Mouse (Mus musculus) CD4-positive, CD25-positive, alpha-beta regulatory T cell, adult 4 months (primary cell): ENCODE results near the gene Gm49486. TPM values are rescaled to one million over a fixed set of nuclear protein-coding genes. Genes with fewer than 3 reads are reported as not detected.
A peak's percentile ranks its signal among the peaks of the same experiment; 100 is the strongest.
"Not testable (repeated sequence)": the region's sequence is repeated elsewhere in the genome, so short reads cannot be mapped to it uniquely, and the experiment has no call there.

Source experiments
- ATAC-seq: one replicate; pipeline ENCODE4 v1.8.0; 2017
- polyA plus RNA-seq, 2 experiments: library from polyadenylated mRNA; unstranded; fragments of 100-300 nt; shearing (Covaris generic); gene quantifications; one replicate each; pipeline ENCODE4 v1.2.1; 2017

Gene Gm49486
- under 1 TPM in 1 of 2 experiments, not detected in 1; 0.52 TPM for polyA plus RNA-seq

DNA sequence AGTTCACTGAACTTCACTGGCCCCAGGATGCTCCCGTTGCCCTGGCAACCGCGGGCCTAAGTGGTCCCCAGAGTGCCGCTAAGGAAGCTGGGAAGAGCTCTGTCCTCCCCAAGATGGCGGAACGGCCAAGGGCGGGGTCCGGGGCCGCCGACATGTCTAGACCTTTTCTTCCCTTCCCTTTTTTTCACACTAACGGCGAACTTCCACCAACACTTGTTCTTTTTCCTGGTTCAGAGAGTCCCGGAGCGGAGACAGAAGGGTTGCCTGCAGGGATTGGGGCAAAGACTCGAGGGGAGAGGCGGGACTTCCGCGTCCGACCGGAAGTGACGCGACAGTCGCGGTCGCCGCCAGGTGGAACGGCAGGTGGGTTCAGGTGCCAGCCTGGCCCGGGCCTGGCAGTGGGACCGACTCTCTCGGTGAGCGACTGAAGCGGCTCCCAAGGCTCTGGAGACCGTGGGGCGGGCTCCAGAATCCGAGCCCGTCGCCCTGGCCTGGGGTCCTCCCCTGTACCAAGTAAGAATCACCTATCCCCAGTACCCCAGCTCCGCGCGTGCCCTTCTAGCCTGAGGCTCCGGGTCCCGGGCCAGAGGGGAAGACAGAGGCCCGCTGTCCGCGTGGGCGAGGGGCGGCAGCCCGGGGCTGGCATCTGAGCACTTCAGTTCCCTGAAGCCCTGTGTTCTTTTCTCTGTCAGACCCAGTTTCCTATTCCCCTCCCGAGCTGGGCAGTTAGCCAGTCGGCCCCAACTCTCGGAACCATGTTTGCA, at the start of gene Gm49486, which contains the start of gene Pick1:
Gm49486 (plus strand) TSS at position 334 of the 764 bp plus-strand sequence.
Pick1 (plus strand) TSS at position 116 of the 764 bp plus-strand sequence.
- ATAC-seq: peak; percentile 87

DNA sequence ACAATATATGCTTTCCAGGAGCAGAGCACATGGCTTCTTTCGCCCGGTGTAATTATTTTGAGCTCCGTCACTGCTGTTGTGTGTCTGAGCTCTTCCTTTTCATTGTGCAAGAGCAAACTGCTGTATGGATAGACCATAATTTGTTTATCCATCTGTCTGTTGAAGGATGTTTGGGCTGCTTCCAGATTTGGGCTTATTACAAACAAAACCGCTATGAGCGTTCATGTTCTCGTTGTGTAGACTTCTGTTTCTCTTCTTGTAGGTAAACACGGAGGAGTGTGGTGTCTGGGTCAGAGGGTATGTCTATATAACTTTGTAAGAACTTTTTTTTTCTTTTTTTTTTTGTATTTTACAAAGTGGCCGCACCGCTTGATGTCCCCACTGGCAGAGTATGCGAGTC, 44.0 kb upstream of the Gm49486 start:
- ATAC-seq: no peak

DNA sequence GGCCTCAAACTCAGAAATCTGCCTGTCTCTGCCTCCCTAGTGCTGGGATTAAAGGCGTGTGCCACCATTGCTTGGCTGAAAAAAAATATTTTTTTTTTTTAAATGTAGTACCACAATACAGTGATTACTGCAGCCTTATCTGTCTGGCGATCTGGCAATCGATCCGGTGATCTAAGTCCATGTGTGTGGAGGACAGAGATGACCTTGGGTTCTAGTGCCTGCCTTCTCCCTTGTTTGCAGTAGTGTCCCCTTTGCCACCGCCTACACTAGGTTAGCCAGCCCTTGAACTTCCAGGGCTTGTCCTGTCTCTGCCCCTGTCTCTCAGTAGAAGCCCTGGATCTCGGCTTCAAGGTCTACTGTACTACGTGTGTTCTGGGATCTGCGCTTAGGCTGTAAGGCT, 41.4 kb upstream of the Gm49486 start:
- ATAC-seq: no peak

DNA sequence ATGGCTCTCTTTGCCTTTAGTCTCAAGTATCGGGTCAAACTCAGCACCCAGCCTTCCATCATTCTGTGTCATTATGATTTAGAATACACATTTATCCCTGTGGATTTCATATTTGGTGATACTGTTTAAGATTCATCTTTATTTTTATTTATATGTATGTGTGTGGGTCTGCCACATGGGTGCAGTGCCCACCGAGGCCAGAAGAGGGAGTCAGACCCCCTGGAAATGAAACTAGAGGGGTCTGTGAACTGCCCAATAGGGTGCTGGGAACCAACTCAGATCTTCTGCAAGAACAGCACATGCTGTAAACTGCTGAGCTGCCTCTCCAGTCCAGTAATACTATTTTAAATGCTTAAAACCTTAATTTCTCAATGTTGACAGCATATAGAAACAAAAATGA, 37.8 kb upstream of the Gm49486 start:
- ATAC-seq: no peak

DNA sequence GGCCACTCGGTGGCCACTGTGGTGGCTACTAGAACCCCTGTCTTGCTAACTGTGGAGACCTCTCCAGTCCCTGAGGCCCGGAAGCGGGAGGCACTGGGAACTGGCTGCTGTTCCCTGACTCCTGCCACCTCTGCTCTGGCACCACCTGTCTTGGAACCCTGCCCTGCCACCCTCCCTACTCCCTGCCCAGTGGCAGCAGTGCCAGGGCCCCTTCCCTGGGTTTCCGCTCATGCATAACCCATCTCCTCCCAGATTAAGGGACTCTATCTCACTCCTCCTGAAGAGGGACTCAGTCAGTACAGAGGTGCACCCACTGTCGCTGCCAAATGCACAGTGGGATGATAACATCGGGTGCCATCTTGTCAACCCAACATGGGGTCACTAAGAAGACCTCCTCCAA, 36.7 kb upstream of the Gm49486 start:
- no peak for ATAC-seq

DNA sequence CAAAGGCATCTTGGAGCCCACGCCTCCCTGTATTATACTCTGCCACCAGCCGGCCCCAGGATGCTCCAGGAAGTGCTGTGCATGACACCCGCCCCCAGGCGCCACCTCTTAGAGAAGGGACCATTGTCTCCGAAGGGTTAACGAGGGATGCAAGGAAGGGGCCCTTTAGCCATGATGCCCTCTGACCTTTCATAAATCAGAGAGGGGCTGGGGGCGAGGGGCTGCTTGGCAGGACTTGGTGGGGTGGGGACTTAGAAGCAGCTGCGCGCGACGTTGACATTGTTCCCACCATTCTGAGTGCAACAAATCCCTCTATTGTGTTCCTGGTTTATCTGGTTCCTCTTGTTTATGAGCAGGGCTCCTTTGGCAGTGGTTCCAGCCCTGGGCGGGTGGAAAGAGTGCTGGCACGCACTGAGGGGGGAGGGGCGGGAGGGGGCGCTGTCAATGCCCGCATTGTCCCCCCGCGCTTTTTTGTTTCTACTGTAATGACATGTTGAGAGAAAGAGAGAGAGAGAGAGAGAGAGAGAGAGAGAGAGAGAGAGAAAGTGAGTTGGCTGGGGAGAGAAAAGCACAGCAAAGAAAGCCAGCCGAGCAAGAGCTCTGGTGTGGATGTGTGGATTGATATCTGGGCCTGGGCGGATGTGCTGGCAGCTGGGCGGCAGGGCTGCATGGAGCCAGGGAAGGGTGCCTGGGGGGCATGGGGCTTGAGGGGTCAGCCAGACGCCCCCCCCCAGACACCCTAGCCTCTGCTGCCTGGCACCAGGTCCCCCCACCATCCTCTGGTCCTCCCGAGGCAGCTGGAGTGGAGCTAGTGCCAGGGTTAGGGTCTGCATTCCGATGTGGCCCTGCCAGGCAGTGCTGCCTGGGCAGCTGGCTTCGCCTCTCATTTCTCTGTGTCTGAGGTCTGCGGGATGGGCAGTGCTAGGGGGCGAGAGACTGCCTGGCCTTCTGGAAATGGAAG, 36.0 kb upstream of the Gm49486 start:
- ATAC-seq: no peak

DNA sequence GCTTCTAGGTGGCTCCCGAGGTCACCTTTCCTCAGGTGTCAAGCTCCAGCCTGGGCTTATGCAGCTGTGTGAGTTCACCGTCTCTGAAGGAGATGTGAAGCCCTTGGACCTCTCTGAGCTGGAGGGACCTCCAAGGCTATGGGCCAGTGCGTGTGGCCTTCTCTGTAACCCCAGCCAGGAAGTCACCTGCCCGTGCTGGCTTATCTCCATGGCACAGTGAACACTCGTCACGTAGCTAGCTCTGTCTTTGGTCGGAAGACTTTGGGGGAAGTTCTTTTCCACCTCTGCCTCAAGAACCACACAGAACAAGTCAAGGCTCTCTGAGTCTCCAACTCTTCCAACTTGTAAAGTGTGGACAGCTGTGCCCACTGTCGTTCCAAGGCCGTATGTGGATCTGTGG, 35.1 kb upstream of the Gm49486 start:
- no peak for ATAC-seq

DNA sequence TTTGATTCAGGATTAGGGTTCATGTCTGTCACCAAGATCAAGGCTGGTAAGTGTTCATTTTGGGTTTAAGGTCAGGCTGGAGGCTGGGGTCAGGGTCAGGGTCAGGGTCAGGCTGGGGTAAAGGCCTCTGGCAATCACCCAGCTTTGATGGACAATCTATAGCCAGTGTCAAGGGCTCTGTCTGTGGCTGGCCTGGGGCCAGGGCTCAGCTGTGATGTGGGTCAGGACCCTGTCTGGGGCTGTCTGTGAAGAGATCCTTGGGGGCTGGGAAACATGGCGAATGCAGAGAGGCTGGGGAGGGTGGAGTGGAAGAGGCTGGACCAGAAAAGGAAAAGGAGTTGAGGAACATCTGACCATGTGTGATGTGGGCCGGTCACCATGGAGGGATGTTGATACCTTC, 34.2 kb upstream of the Gm49486 start:
- no peak for ATAC-seq

DNA sequence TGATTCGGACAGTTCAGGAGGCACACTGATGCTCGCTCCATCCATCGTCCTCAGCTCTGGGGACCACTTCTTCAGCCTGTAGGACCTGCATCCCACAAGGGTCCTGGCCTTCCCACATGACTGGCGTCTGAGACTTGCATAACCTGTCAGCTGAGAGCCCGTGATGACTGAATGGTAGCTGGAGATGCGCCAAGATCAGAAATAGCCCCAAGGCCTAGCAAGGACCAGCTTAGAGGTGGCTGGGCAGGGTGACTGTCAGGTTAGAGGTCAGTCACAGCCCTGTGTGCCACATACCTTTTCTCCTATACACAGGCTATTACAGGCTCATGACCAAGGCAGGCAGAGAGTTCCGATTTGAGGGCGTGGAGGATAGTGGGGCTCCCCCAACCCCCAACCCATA, 33.7 kb upstream of the Gm49486 start:
- ATAC-seq: no peak

DNA sequence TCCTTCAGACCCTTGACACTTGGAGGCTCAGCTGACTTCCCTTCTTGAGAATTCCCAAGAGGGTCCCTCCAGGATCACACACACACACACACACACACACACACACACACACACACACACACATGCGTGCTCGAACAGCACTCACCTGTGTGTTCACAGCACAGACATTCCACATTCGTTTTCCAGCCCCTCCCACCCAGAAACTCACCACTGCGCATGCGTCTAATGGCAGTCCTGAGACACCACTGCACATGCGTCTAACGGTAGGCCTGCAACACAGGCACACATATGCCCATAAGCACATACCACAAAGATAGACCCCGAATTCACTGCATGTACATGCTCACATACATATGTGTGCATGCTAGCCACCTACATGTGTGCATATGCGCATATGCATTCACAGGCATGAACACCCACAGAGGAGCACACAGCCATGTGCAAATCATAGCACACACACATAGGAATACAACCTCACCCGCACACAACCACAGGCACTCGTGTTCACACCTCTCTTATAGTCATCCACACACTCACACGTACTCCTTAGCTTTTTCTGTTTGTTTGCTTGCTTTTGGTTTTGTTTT, 29.7 kb upstream of the Gm49486 start:
- ATAC-seq: no peak

DNA sequence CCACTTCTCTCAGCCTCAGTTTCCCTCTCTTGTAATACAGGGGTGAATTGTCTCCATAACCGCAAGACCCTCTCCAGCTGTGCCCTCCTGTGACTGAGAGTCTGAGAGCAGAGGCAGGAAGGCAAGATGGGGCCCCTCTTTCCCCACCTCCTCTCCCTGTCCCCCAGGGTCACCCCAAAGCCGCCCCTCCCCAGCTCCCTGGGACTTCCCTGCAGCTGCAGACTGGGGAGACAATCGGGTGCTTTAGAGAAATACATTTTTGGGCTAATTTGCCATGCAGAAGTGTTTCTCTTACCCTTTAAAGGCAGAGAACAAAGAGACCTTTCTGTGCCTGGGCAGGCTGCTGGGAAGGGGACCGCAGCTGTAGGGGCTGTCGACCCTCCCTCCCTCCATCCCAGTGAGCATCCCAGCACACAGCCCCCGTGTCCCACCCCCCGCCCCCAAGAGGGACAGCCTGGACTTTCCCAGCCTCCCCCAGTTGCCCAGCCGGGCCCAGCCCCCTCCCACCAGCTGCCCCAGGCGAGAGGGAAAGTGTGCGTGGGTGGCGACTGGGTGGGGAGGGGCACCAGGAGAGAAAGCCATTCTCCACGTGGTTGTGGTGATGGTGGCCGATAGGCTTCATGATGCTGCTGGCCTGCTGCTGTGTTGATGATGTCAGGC, 27.6 kb upstream of the Gm49486 start:
- ATAC-seq: no peak

DNA sequence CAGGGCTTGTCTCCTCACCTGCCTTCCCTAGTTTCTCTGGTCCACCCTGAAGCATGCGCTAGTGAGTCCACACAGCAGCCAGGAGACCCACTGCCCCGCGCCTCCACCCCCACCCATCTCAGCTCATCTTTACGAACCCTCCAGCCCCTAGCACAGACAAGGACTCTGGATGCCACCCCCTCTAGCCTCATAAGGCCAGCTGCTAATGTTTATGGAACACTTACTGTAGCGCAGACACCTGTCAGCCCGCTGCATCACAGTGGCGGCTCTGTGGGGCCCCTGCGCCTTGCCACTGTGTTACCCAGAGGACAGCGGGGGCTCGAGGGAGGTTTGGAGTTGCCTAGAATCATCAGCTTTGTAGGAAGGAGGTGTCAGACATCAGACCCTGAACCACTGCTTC, 26.6 kb upstream of the Gm49486 start:
- ATAC-seq: no peak

DNA sequence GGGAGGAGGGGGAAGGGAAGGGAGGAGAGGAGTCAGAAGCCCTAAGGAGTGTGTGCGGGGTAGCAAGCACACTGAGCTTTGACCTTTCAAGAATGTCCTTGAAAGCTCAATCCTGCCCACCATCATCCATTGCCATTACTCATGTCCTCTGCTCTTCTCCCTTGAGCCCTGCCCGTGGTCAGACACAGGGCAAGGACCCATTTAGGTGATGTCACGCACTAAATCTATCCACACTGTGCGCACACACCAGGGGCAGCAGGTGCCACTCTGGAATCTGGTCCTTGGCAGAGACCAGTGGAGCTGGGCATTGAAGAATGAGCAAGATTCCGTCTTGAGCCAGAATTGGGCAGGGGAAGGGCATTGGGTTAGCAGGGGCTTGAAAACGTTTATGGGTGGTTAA, 21.0 kb upstream of the Gm49486 start:
- no peak for ATAC-seq

DNA sequence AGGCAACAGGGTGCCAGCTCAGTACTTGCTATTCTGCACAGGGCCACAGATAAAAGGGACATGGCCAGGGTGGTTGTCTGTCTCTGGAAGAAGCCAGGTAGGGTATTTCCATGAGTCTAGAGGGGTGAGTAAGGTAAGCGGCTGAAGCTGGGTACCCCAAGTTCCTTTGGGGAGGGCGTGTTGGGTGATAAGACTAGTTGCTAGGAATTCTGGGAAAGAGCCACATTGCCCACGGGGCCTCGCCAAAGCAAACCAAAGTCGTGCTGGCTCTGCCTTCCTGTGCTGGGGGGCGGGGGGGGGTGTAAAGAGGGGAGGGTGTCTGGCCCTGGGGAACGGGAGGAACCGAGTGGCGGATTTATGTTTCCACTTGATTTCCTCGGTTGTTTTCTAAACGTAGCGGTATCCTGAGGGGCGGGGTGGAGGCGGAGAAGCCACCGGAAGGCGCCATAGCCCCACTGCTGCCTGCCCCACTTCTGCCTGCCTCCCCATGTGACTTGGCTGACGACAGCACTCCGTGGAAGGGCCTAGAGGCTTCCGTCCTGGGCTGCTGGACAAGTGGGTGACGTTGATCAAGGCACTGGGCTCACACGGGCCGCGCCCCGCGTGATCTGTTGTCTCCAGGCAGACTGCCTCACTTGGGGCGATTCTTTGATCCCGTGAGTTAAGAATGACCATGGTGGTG, 20.3 kb upstream of the Gm49486 start:
- ATAC-seq: peak; percentile 98

DNA sequence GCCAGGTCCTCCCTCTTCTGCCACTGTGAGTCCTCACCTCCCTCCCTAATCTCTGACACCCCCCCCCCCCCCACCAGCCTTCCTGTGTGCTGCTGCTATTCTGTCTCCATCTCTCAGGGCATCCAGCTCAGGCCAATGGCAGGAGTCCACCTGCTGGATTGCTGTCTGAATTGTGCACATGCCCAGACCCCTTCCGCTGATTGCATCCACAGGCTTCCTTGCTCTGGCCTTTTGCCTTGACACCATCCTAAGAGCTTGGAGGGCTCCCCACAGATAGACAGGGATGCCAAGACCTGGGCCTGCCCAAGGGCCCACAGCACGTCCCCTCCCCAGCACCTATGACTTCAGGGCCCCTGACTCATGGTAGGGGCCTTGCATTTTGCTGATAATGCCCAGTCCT, 18.8 kb upstream of the Gm49486 start:
- ATAC-seq: no peak

DNA sequence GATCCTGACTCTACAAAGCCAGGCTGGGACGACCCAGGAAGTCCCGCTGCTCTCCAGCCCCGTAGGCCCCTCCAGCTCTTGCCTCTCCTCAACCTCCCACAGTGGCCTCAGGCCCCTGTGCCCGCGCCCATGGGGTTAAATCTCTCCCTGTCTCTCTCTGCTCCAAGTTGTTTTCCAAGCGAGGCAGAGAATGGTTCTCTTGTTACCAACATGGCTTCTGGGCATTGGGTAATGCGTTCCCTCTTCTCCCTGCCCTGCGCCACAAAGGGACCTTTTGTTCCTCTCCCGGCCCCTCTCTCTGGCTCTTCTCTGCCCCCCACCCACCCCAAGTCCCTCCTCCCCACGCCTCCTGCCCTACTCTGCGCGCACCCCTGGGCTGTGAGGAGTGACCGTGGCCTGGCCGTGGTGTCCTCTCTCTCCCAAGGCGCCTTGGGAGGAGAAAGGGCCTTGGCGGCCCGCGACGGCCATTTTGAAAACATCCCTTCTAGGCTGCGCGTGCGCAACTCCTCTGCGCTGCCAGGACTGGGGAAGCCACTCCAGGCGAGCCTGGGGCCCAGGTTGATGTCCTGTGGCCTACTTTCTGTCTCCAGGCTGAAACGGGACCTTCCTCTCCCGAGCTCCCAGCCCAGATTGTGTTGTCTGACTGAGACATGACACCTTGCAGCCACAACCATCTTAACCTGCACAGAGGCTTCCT, 16.3 kb upstream of the Gm49486 start:
- no peak for ATAC-seq

DNA sequence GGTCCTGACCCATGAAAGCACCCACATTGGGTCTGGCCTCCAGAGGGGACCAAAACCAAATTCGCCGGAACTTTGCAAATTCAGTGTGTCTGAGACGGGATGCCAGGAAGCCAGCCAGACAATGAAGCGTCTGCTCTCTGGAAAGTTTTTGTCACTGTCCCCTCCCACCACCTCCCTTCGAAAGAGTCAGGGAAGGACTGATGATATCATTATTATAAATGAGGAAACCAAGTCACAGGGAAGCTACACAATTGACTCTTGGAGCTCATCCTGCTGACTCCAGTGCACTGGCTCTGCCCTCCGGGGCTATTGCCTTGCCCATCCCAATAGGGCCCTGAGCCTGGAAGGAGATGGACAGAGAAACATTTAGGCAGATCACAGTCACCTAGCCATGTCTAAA, 15.6 kb upstream of the Gm49486 start:
- ATAC-seq: no peak

DNA sequence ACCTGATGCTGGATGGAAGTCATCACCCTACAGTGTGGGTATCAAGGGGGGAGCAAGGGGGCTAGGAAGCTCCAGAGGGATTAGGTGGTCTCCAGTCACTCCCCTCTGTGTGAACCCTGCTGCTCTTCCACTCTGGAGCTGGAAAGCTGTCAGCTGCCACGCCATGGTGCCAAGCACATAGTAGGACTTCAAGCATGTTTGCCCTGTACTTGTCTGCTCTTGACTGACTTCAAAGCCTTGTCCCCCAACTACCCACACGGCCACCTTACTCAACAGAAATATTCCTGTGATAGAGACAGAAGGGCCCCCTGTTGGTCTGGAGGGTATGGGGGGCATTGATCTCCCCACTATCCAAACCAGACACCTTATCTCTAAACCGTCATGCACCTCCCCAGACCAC, 13.0 kb upstream of the Gm49486 start:
- ATAC-seq: no peak

DNA sequence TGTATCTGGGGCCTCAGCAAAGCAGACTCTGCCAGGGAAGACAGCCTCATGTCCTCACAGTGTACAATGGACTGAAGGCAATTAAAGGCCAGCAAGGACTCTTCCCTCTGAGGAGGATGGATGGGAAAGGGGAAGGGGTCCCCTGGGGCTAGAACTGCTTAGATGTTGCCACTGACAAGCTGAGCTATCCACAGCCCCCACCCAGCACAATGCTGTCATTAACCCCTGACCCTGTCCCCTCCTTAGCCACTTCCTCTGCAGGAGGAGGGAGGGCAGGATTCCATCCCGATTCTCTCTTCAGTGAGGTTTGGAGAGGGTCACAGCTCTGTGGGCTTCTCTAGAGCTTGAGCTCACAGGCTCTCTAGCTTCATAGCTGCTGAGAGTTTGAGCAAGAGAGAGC, 9.6 kb upstream of the Gm49486 start:
- ATAC-seq: no peak

DNA sequence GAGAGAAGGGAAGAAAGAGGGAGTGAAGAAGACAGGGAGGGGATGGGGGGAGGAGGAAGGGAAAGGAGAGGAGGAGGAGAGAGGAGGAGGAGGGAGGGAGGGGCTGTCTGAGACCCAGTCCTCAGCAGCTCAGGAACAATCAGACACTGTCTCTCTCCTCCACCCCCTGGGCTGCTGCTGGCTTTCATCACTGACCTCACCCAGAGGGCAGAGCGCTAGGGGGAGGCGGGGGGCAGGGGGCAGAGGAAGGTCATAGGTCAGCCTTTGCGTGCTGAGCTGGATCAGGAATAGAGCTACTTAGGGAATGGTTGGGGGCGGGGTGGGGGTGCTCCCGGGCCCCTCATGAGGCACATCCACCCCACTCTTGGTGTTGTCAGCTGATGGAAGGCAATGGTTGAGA, 5.5 kb upstream of the Gm49486 start:
- no peak for ATAC-seq

DNA sequence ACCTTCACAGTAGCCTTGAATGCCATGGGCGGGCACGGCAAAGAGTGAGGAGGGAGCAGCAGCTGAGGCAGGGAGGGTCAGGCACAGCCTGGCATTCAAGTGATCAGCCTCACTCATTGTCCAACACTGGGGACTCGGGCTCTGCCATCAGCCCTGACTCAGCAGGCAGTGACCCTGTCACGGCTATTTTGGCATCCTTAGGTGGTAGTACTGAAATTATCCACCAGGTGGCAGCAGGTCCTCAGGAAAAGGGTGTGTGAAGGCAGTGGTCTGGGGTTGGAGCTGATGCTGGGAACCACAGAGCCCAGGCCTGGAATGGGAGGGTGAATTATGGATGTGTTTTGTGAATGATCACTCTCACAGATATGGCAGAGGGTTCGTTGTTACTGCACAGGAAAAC, 4.5 kb upstream of the Gm49486 start:
- peak; percentile 46 for ATAC-seq

DNA sequence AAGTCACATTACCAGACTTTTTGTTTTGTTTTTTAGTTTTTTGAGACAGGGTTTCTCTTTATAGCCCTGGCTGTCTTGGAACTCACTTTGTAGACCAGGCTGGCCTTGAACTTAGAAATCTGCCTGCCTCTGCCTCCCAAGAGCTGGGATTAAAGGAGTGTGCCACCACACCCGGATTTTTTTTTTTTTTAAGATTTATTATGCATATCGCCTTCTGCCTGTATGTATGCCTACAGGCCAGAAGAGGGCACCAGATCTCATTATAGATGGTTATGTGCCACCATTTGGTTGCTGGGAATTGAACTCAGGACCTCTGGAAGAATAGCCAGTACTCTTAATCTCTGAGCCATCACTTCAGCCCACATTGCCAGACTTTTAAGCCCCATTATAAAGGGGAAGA, 3.4 kb upstream of the Gm49486 start:
- ATAC-seq: not testable (repeated sequence)
